Mouse (Mus musculus) liver, embryonic 14.5 days (tissue): ENCODE data around the gene Plin5. TPM values are rescaled to one million over a fixed set of nuclear protein-coding genes. Genes with fewer than 3 reads are reported as not detected.
"Not testable (repeated sequence)": the region's sequence is repeated elsewhere in the genome, so short reads cannot be mapped to it uniquely, and the experiment has no call there.

Experiments
- ATAC-seq: fragments of 200-750 bp; cut with Nextera tagmentation; 2 replicates; pipeline ENCODE4 v1.8.0; 2017; ENCODE audit warnings: moderate number of reproducible peaks, mild to moderate bottlenecking, moderate library complexity; ENCODE audit not compliant: insufficient read depth
- DNase-seq, 3 experiments: peaks; one replicate each; pipeline ENCODE4 v3.0.0-alpha.2; 2012 to 2013; ENCODE audit warnings: low read depth in 3 of 3, low spot score in 3 of 3
- H3K27ac ChIP-seq: fragments of 300-500 bp; sonication (generic); 2 replicates; pipeline ENCODE4 v1.5.1; 2014; ENCODE audit warnings: moderate library complexity, mild to moderate bottlenecking, control low read depth, inconsistent platforms
- H3K27me3 ChIP-seq: fragments of 300-500 bp; sonication (generic); 2 replicates; pipeline ENCODE4 v1.6.1; 2014; ENCODE audit warnings: mild to moderate bottlenecking, low read length, moderate library complexity; ENCODE audit not compliant: control insufficient read depth, insufficient read depth
- H3K36me3 ChIP-seq: fragments of 300-500 bp; sonication (generic); replicated peaks from 2 replicates; pipeline ENCODE4 v1.6.1; 2014; ENCODE audit warnings: low read depth; ENCODE audit not compliant: control insufficient read depth, insufficient read depth
- H3K4me1 ChIP-seq, 2 experiments: fragments of 200-500 bp in 1 of 2; fragments of 300-500 bp in 1 of 2; sonication (generic) in 1 of 2; replicated peaks; 2 replicates each; pipeline ENCODE4 v1.6.1; 2012 to 2014; ENCODE audit warnings: antibody characterized with exemption in 1 of 2, inconsistent platforms in 1 of 2, low read length in 1 of 2; ENCODE audit not compliant: control insufficient read depth in 2 of 2, insufficient read depth in 2 of 2
- H3K4me2 ChIP-seq: fragments of 300-500 bp; sonication (generic); 2 replicates; pipeline ENCODE4 v1.6.1; 2014; ENCODE audit warnings: low read depth, mild to moderate bottlenecking, control low read depth, moderate library complexity
- H3K4me3 ChIP-seq, 2 experiments: fragments of 200-500 bp in 1 of 2; fragments of 300-500 bp in 1 of 2; sonication (generic) in 1 of 2; 2 replicates each; pipeline ENCODE4 v1.5.1; 2012 to 2014; ENCODE audit warnings: low read depth in 2 of 2, low read length in 2 of 2, mild to moderate bottlenecking in 2 of 2, control low read depth in 1 of 2, inconsistent platforms in 1 of 2, moderate library complexity in 1 of 2; ENCODE audit not compliant: insufficient read depth in 1 of 2
- H3K9ac ChIP-seq: fragments of 300-500 bp; sonication (generic); replicated peaks from 2 replicates; pipeline ENCODE4 v1.6.1; 2014; ENCODE audit warnings: mild to moderate bottlenecking, control low read depth, moderate library complexity
- H3K9me3 ChIP-seq: fragments of 300-500 bp; sonication (generic); 2 replicates; pipeline ENCODE4 v1.6.1; 2016; ENCODE audit warnings: low read length, mixed read lengths; ENCODE audit not compliant: control insufficient read depth
- CTCF ChIP-seq: IDR thresholded peaks from 2 replicates; pipeline ENCODE4 v1.5.1; 2016; ENCODE audit warnings: antibody characterized with exemption, low read depth, control low read depth
- EP300 ChIP-seq: IDR thresholded peaks from 2 replicates; pipeline ENCODE4 v1.6.1; 2016; ENCODE audit warnings: antibody characterized with exemption, low read depth
- WGBS: fragments of 180-500 bp; shearing (Covaris S2); extraction: QIAGEN DNeasy Blood & Tissue Kit; methylation state at CpG from one replicate; pipeline ENCODE4 v1.1.7; 2014; ENCODE audit not compliant: insufficient replicate concordance; 5-methylcytosine and 5-hydroxymethylcytosine counted together
- polyA plus RNA-seq, 2 experiments: library from polyadenylated mRNA; depleted of rRNA in 1 of 2; stranded (reverse) in 1 of 2; unstranded in 1 of 2; fragments of >200 nt; fragmentation: Nextera tagmentation in 1 of 2; extraction: Ambion mirVana in 1 of 2; gene quantifications; 2 replicates each; pipeline versions ENCODE4 v1.2.1 to v1.2.3; 2012 to 2014

Plin5 gene
- polyA plus RNA-seq, 2 experiments = 0.11 to 0.34 TPM

- no peak for DNase-seq
- Histone ChIP-seq H3K27me3 (no peaks in the 10 kb centered on the region), H3K4me3 (no peak overlapping the region), H3K9ac (no peak overlapping the region), H3K4me1 (no peaks in the 10 kb centered on the region), H3K36me3 (no peaks in the 10 kb centered on the region), H3K27ac (no peak overlapping the region), H3K9me3 (no peaks in the 10 kb centered on the region), H3K4me2 (no peak overlapping the region)
- no peak for TF ChIP-seq EP300
- TF ChIP-seq CTCF = no peak
- WGBS = 53% methylated on average over 2 of the region's 2 CpGs
- no peak for ATAC-seq
Observed at GRCm38 (mm10) chr17:56107736-56108135, 9.7 kb downstream of the Plin5 start.

GRCm38 (mm10) chr17:56106981-56107380 is 10.4 kb downstream of the Plin5 start:
- DNase-seq (no peak), ATAC-seq (no peak)
- 53% methylated on average over 4 of the region's 4 CpGs for WGBS
- Histone ChIP-seq H3K9me3 (no peaks in the 10 kb centered on the region), H3K4me3 (no peak overlapping the region), H3K36me3 (no peaks in the 10 kb centered on the region), H3K9ac (no peak overlapping the region), H3K4me2 (no peak overlapping the region), H3K27me3 (no peaks in the 10 kb centered on the region), H3K4me1 (no peaks in the 10 kb centered on the region), H3K27ac (no peak overlapping the region)
- TF ChIP-seq CTCF (no peak), EP300 (no peak)

GRCm38 (mm10) chr17:56106436-56106835 is 11.0 kb downstream of the Plin5 start:
- H3K27me3 ChIP-seq, H3K4me3 ChIP-seq, DNase-seq, ATAC-seq, H3K9me3 ChIP-seq, H3K27ac ChIP-seq, H3K9ac ChIP-seq, H3K4me2 ChIP-seq, H3K36me3 ChIP-seq, H3K4me1 ChIP-seq: not testable (repeated sequence)
- WGBS = 84% methylated on average over 4 of the region's 4 CpGs

- H3K36me3 ChIP-seq, H3K4me3 ChIP-seq, H3K9ac ChIP-seq, H3K9me3 ChIP-seq, H3K27ac ChIP-seq, ATAC-seq, H3K4me2 ChIP-seq, H3K4me1 ChIP-seq, H3K27me3 ChIP-seq, DNase-seq: not testable (repeated sequence)
- WGBS = 75% methylated on average over 2 of the region's 5 CpGs
Observed at GRCm38 (mm10) chr17:56104821-56105220, 12.6 kb downstream of the Plin5 start.

DNA sequence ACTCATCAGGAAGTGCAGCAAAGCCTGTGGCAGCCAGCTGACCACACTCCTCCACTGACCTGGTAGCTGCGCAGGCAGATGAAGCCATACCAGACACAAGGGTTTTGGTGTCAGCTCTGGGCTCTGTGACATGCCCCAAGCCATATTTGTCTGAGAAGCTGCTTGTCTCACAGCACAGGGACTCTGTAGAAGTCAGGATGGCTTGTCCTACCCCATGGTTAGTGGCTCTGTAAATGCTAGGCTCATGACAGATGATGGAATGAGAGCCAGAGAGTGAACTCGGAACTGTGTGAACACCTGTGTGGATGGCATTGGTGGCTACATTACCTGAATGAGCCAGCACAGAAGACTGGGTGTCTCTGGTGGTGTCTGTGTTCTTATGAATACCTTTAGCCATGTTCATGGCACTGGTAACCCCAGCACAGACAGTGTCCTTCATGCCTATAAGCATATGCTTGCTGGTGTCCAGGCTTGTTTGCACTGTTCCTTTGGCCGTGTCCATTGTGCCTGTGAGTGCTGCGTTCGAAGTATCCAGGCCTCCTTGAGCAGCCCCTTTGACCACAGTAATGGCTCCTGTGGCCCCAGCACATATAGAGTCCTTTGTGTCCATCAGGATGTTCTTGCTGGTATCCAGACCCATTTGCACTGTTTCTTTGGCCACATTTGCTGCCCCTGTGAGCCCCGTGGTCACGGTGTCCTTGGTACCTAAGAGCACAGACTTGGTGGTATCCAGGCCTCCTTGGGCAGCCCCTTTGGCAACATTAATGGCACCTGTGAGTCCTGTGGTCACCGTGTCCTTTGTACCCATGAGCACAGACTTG is 13.7 kb downstream of the Plin5 start:
- TF ChIP-seq CTCF = no peak
- no peak for TF ChIP-seq EP300
- ATAC-seq = no peak
- 82% methylated on average over 8 of the region's 8 CpGs for WGBS
- peaks cover 7% of the 10 kb centered on the region for H3K36me3 ChIP-seq
- H3K4me1 ChIP-seq = no peaks in the 10 kb centered on the region
- H3K27me3 ChIP-seq = no peaks in the 10 kb centered on the region
- H3K9me3 ChIP-seq = no peaks in the 10 kb centered on the region
- H3K9ac ChIP-seq = no peak overlapping the region
- no peak overlapping the region for H3K4me3 ChIP-seq
- H3K27ac ChIP-seq = no peak overlapping the region
- H3K4me2 ChIP-seq = no peak overlapping the region
- no peak for DNase-seq
